Mouse (Mus musculus): ENCODE data around the gene Rhobtb1. TPM values are rescaled to one million over a fixed set of nuclear protein-coding genes. Genes with fewer than 3 reads are reported as not detected.

Gene Rhobtb1
- polyA plus RNA-seq, 1 experiment from 2014 or later, result 14.2 TPM

- ATAC-seq, result no peak
- Histone ChIP-seq H3K4me3 (replicated peaks; ENCODE audit: low read length) (no peak overlapping the region), H3K27ac (ENCODE audit: low read length) (no peak overlapping the region), H3K9ac (replicated peaks; ENCODE audit: low read depth, low read length) (no peak overlapping the region), H3K9me3 (ENCODE audit: control insufficient read depth, low read length) (no peaks in the 10 kb centered on the region), H3K4me1 (replicated peaks; ENCODE audit: control insufficient read depth, insufficient read depth, low read length) (no peaks in the 10 kb centered on the region), H3K4me2 (ENCODE audit: low read length) (no peak overlapping the region), H3K27me3 (replicated peaks; ENCODE audit: control insufficient read depth, insufficient read depth, low read length) (no peaks in the 10 kb centered on the region), H3K36me3 (ENCODE audit: control insufficient read depth, insufficient read depth) (no peaks in the 10 kb centered on the region; the same call in 1 of the 2 replicates)
- 94% methylated on average over 9 of the region's 9 CpGs for WGBS
Measured at GRCm38 (mm10) chr10:69221148-69221547, 69.9 kb downstream of the Rhobtb1 start.

DNA sequence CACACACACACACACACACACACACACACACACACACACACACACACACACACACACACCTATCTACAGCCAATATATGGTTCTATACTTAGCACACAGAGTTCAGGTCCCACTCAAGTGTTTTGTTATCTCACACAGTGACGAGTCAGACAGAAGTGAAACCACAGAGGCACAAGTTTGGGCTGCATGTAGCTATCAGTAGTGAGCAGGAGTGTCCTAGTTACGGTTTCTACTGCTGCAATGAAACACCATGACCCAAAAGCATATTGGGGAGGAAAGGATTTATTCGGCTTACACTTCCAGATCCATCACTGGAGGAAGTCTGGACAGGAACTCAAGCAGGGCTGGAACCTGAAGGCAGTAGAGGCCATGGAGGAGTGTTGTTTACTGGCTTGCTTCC, 70.7 kb downstream of the Rhobtb1 start:
- Histone ChIP-seq H3K4me1 (replicated peaks; ENCODE audit: control insufficient read depth, insufficient read depth, low read length) (no peaks in the 10 kb centered on the region), H3K9ac (replicated peaks; ENCODE audit: low read depth, low read length) (no peak overlapping the region), H3K36me3 (ENCODE audit: control insufficient read depth, insufficient read depth) (no peaks in the 10 kb centered on the region; the same call in 1 of the 2 replicates), H3K9me3 (ENCODE audit: control insufficient read depth, low read length) (no peaks in the 10 kb centered on the region), H3K27me3 (replicated peaks; ENCODE audit: control insufficient read depth, insufficient read depth, low read length) (no peaks in the 10 kb centered on the region), H3K4me3 (replicated peaks; ENCODE audit: low read length) (no peak overlapping the region), H3K4me2 (ENCODE audit: low read length) (no peak overlapping the region), H3K27ac (ENCODE audit: low read length) (no peak overlapping the region)
- ATAC-seq, result no peak
- 92% methylated on average over 3 of the region's 3 CpGs for WGBS

DNA sequence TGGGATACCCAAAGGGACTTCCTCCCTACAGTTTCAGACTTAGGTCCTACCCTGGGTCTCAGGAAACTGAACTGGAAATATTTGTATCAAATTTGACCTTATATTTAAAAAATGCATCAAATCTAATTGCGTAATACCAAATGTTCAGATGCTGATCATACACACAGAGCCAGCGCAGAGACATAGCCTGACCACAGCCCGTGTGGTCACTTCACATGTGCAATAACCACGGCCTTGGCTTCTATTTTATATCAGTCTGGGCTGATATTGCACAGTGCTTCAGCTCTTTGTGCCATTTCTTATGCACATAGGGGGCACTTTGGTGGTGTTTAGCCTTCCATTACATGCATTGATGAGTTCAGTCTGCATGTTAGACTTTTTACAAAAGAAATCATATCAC, 72.0 kb downstream of the Rhobtb1 start:
- Histone ChIP-seq H3K4me1 (replicated peaks; ENCODE audit: control insufficient read depth, insufficient read depth, low read length) (no peaks in the 10 kb centered on the region), H3K4me3 (replicated peaks; ENCODE audit: low read length) (no peak overlapping the region), H3K36me3 (ENCODE audit: control insufficient read depth, insufficient read depth) (no peaks in the 10 kb centered on the region; the same call in 1 of the 2 replicates), H3K27ac (ENCODE audit: low read length) (no peak overlapping the region), H3K27me3 (replicated peaks; ENCODE audit: control insufficient read depth, insufficient read depth, low read length) (no peaks in the 10 kb centered on the region), H3K9me3 (ENCODE audit: control insufficient read depth, low read length) (no peaks in the 10 kb centered on the region), H3K9ac (replicated peaks; ENCODE audit: low read depth, low read length) (no peak overlapping the region), H3K4me2 (ENCODE audit: low read length) (no peak overlapping the region)
- 92% methylated on average over 4 of the region's 4 CpGs for WGBS
- ATAC-seq, result no peak

DNA sequence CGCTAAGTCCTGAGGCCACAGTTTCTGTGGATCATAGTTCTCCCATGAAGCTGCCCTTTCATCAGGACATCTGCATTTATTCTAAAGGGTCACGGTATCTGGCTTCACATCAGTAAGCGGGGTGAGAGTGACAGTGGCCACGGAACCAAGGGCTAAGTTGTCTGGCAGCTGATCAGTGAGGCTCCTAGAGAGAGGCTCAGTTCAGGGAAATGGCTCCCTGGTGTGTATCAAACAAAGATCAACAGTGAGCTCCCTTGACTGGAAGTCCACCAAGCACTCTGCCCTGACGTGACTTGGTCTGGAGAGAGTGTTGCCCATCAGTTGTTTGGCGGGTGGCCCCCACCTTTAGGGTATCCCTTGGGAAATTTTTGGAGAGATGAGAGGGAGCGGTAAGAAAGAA, 73.0 kb downstream of the Rhobtb1 start:
- Histone ChIP-seq H3K9me3 (ENCODE audit: control insufficient read depth, low read length) (no peaks in the 10 kb centered on the region), H3K27me3 (replicated peaks; ENCODE audit: control insufficient read depth, insufficient read depth, low read length) (no peaks in the 10 kb centered on the region)
- ATAC-seq, result no peak

DNA sequence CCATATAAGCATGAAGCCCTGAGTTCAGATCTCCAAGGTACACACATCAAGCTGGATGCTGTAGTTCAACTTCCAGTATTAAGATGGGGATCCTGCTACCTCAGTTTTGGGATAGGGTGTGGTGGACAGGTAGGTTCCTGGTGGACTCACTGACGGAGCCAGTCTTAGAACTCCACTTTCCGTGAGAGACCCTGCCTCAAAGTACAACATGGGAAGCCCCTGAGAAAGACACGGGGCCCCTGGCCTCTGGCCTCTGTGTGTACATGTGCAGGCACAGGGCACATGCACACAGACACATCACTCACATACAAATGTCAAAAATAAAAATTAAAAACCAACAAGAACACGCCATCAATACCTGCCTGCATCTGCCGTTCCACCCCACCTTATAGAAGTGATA, 74.2 kb downstream of the Rhobtb1 start:
- Histone ChIP-seq H3K36me3 (ENCODE audit: control insufficient read depth, insufficient read depth) (no peaks in the 10 kb centered on the region), H3K4me3 (replicated peaks; ENCODE audit: low read length) (no peak overlapping the region), H3K4me2 (ENCODE audit: low read length) (no peak overlapping the region), H3K4me1 (replicated peaks; ENCODE audit: control insufficient read depth, insufficient read depth, low read length) (no peaks in the 10 kb centered on the region), H3K9ac (replicated peaks; ENCODE audit: low read depth, low read length) (no peak overlapping the region), H3K9me3 (ENCODE audit: control insufficient read depth, low read length) (no peaks in the 10 kb centered on the region), H3K27ac (ENCODE audit: low read length) (no peak overlapping the region), H3K27me3 (replicated peaks; ENCODE audit: control insufficient read depth, insufficient read depth, low read length) (no peaks in the 10 kb centered on the region)
- ATAC-seq, result no peak
- WGBS, result 99% methylated on average over 5 of the region's 5 CpGs

More for the DNA sequence above, 73.0 kb downstream of the Rhobtb1 start:
- no peak overlapping the region for H3K4me3 ChIP-seq (replicated peaks; ENCODE audit: low read length)
- H3K4me2 ChIP-seq (ENCODE audit: low read length), result no peak overlapping the region
- H3K9ac ChIP-seq (replicated peaks; ENCODE audit: low read depth, low read length), result no peak overlapping the region
- no peaks in the 10 kb centered on the region for H3K4me1 ChIP-seq (replicated peaks; ENCODE audit: control insufficient read depth, insufficient read depth, low read length)
- 66% methylated on average over 7 of the region's 7 CpGs for WGBS
- no peak overlapping the region for H3K27ac ChIP-seq (ENCODE audit: low read length)
- no peaks in the 10 kb centered on the region for H3K36me3 ChIP-seq (ENCODE audit: control insufficient read depth, insufficient read depth)

- Histone ChIP-seq H3K9ac (replicated peaks; ENCODE audit: low read depth, low read length) (no peak overlapping the region), H3K4me3 (replicated peaks; ENCODE audit: low read length) (no peak overlapping the region), H3K36me3 (ENCODE audit: control insufficient read depth, insufficient read depth) (no peaks in the 10 kb centered on the region), H3K4me1 (replicated peaks; ENCODE audit: control insufficient read depth, insufficient read depth, low read length) (no peaks in the 10 kb centered on the region), H3K4me2 (ENCODE audit: low read length) (no peak overlapping the region), H3K9me3 (ENCODE audit: control insufficient read depth, low read length) (no peaks in the 10 kb centered on the region), H3K27ac (ENCODE audit: low read length) (no peak overlapping the region), H3K27me3 (replicated peaks; ENCODE audit: control insufficient read depth, insufficient read depth, low read length) (no peaks in the 10 kb centered on the region)
- no peak for ATAC-seq
- 75% methylated on average over 8 of the region's 8 CpGs for WGBS
Measured at GRCm38 (mm10) chr10:69225951-69226350, 74.7 kb downstream of the Rhobtb1 start.

GRCm38 (mm10) chr10:69237185-69237584, 86.0 kb downstream of the Rhobtb1 start:
- no peak overlapping the region for H3K9ac ChIP-seq (replicated peaks; ENCODE audit: low read depth, low read length)
- no peak overlapping the region for H3K4me3 ChIP-seq (replicated peaks; ENCODE audit: low read length)
- no peak overlapping the region for H3K4me2 ChIP-seq (ENCODE audit: low read length)
- no peaks in the 10 kb centered on the region for H3K36me3 ChIP-seq (ENCODE audit: control insufficient read depth, insufficient read depth)
- WGBS, result 81% methylated on average over 3 of the region's 3 CpGs
- no peak for ATAC-seq
- H3K9me3 ChIP-seq (ENCODE audit: control insufficient read depth, low read length), result peaks cover 4% of the 10 kb centered on the region; the same call in 1 of the 2 replicates
- no peaks in the 10 kb centered on the region for H3K27me3 ChIP-seq (replicated peaks; ENCODE audit: control insufficient read depth, insufficient read depth, low read length)
- 0 out of 2 replicates have a peak, but pooled peaks cover 3% of the 10 kb centered on the region for H3K4me1 ChIP-seq (replicated peaks; ENCODE audit: control insufficient read depth, insufficient read depth, low read length)
- H3K27ac ChIP-seq (ENCODE audit: low read length), result no peak overlapping the region

DNA sequence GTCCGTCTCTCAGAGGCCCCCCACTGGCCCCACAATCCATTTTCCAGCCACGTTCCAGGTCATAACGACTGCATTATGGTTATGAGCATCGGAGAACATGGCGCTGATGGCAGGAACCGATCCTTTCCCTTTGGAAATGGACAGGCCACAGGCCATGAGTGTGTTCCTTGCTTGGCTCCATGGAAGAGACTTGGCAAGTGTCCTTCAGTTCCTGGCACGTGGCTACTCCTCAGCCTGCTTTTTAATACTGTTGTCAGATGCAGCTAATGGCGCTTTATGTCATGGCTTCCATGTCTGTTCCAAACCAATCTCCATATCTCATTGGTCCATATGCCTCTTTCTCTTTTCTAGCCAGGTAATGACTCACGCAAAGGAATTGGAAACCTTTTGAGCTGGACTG, 86.5 kb downstream of the Rhobtb1 start:
- 89% methylated on average over 9 of the region's 9 CpGs for WGBS
- no peaks in the 10 kb centered on the region for H3K27me3 ChIP-seq (replicated peaks; ENCODE audit: control insufficient read depth, insufficient read depth, low read length)
- ATAC-seq, result no peak
- H3K9me3 ChIP-seq (ENCODE audit: control insufficient read depth, low read length), result peaks cover 4% of the 10 kb centered on the region; the same call in 1 of the 2 replicates
- H3K4me2 ChIP-seq (ENCODE audit: low read length), result no peak overlapping the region
- no peak overlapping the region for H3K9ac ChIP-seq (replicated peaks; ENCODE audit: low read depth, low read length)
- H3K4me3 ChIP-seq (replicated peaks; ENCODE audit: low read length), result no peak overlapping the region
- H3K27ac ChIP-seq (ENCODE audit: low read length), result no peak overlapping the region
- no peaks in the 10 kb centered on the region for H3K36me3 ChIP-seq (ENCODE audit: control insufficient read depth, insufficient read depth)
- 0 out of 2 replicates have a peak, but pooled peaks cover 3% of the 10 kb centered on the region for H3K4me1 ChIP-seq (replicated peaks; ENCODE audit: control insufficient read depth, insufficient read depth, low read length)

- no peak overlapping the region for H3K4me2 ChIP-seq (ENCODE audit: low read length)
- no peak overlapping the region for H3K4me3 ChIP-seq (replicated peaks; ENCODE audit: low read length)
- H3K27ac ChIP-seq (ENCODE audit: low read length), result no peak overlapping the region
- no peaks in the 10 kb centered on the region for H3K27me3 ChIP-seq (replicated peaks; ENCODE audit: control insufficient read depth, insufficient read depth, low read length)
- H3K9ac ChIP-seq (replicated peaks; ENCODE audit: low read depth, low read length), result no peak overlapping the region
- 0 out of 2 replicates have a peak, but pooled peaks cover 3% of the 10 kb centered on the region for H3K4me1 ChIP-seq (replicated peaks; ENCODE audit: control insufficient read depth, insufficient read depth, low read length)
- ATAC-seq, result peak; percentile 52; the same call in 1 of the 2 replicates
- WGBS, result 50% methylated on average over 6 of the region's 6 CpGs
- H3K9me3 ChIP-seq (ENCODE audit: control insufficient read depth, low read length), result peaks cover 4% of the 10 kb centered on the region; the same call in 1 of the 2 replicates
- H3K36me3 ChIP-seq (ENCODE audit: control insufficient read depth, insufficient read depth), result no peaks in the 10 kb centered on the region
Measured at GRCm38 (mm10) chr10:69238311-69238710, 87.1 kb downstream of the Rhobtb1 start.

DNA sequence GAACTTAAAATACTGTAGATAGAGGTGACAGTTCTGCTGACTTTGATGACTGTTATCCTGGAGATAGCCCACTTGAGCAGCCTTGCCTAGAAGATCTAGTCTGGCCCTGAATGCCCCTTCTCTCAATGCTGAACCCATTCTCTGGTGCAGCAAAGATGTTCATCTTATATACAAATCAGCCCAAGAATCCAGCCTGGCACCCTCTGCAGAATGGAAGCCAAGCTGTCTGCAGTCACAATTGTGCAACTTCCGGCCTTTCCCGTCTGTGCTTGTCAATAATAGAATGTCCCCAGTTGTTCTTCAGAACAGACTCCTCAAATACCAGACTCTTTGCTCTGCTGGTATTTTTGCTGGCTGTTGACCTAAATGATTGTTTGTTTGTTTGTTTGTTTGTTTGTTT, 89.3 kb downstream of the Rhobtb1 start:
- no peak overlapping the region for H3K4me3 ChIP-seq (replicated peaks; ENCODE audit: low read length)
- WGBS, result 90% methylated on average over 2 of the region's 2 CpGs
- no peak overlapping the region for H3K9ac ChIP-seq (replicated peaks; ENCODE audit: low read depth, low read length)
- H3K9me3 ChIP-seq (ENCODE audit: control insufficient read depth, low read length), result peaks cover 4% of the 10 kb centered on the region; the same call in 1 of the 2 replicates
- H3K4me1 ChIP-seq (replicated peaks; ENCODE audit: control insufficient read depth, insufficient read depth, low read length), result 0 out of 2 replicates have a peak, but pooled peaks cover 3% of the 10 kb centered on the region
- H3K27me3 ChIP-seq (replicated peaks; ENCODE audit: control insufficient read depth, insufficient read depth, low read length), result no peaks in the 10 kb centered on the region
- no peak for ATAC-seq
- no peaks in the 10 kb centered on the region for H3K36me3 ChIP-seq (ENCODE audit: control insufficient read depth, insufficient read depth)
- no peak overlapping the region for H3K4me2 ChIP-seq (ENCODE audit: low read length)
- H3K27ac ChIP-seq (ENCODE audit: low read length), result no peak overlapping the region
